Mouse (Mus musculus): ENCODE results near the gene Fgfr4. TPM values are rescaled to one million over a fixed set of nuclear protein-coding genes. Genes with fewer than 3 reads are reported as not detected.
A peak's percentile ranks its signal among the peaks of the same experiment; 100 is the strongest.

Fgfr4 gene
- total and polyA plus RNA-seq, 3 experiments = not detected

GRCm38 (mm10) chr13:55105045-55105952 is 47.1 kb upstream of the Fgfr4 start, which contains the start of gene Zfp346:
TSS of gene Zfp346 (plus strand) at chr13:55105311.
- Histone ChIP-seq H3K79me2 (ENCODE audit: control insufficient read depth, insufficient read depth, low read length, poor library complexity) (peaks cover 28% of the 10 kb centered on the region), H3K36me3 (ENCODE audit: control insufficient read depth in 1 of 2, insufficient read depth in 2 of 2, low read length in 2 of 2) (peaks cover 0 to 27% of the 10 kb centered on the region in 2 experiments; a peak in 3 of 4 replicates), H3K9ac (ENCODE audit: control insufficient read depth, low read depth, low read length, poor library complexity, severe bottlenecking) (peak within 1 kb of the TSS; percentile 93), H3K4me1 (ENCODE audit: control insufficient read depth in 1 of 2, insufficient read depth in 2 of 2, low read length in 2 of 2) (peaks cover 3 to 23% of the 10 kb centered on the region in 2 experiments; a peak in 3 of 4 replicates), H3K9me3 (replicated peaks; ENCODE audit: insufficient read depth, low read length) (no peaks in the 10 kb centered on the region), H3K27ac (ENCODE audit: control insufficient read depth, low read depth, low read length) (peak within 1 kb of the TSS; percentile 67), H3K4me3 (ENCODE audit: control insufficient read depth in 1 of 2, insufficient read depth in 1 of 2, low read depth in 2 of 2, low read length in 2 of 2) (peak within 1 kb of the TSS; percentile 89 to 91), H3K27me3 (ENCODE audit: control insufficient read depth in 1 of 2, insufficient read depth in 2 of 2, low read length in 2 of 2) (no peaks in the 10 kb centered on the region)
- DNase-seq (ENCODE audit: low read depth, low spot score) = peak; percentile 97
- TF ChIP-seq MXI1 (IDR thresholded peaks at IDR 0.05; ENCODE audit: low read depth, low read length) (0 out of 2 replicates have a peak, but pooled peaks have one; percentile 40), RCOR1 (IDR thresholded peaks at IDR 0.05; ENCODE audit: low read depth, low read length) (no peak), CHD1 (IDR thresholded peaks at IDR 0.05; ENCODE audit: low read depth, low read length) (no peak), ELF1 (IDR thresholded peaks at IDR 0.05; ENCODE audit: low read depth, low read length) (0 out of 2 replicates have a peak, but pooled peaks have one; percentile 10), NRF1 (IDR thresholded peaks at IDR 0.05; ENCODE audit: insufficient read depth, low read depth, low read length, poor library complexity, severe bottlenecking) (peak; percentile 95), USF1 (IDR thresholded peaks at IDR 0.05; ENCODE audit: low read depth, low read length) (no peak), KAT2A (conservative IDR thresholded peaks at IDR 0.05; ENCODE audit: low read depth, low read length) (no peak; the same call in 1 of the 2 replicates), ZNF384 (IDR thresholded peaks at IDR 0.05; ENCODE audit: low read depth, low read length) (peak; percentile 52), TCF12 (IDR thresholded peaks at IDR 0.05; ENCODE audit: low read depth, low read length) (peak; percentile 60), USF2 (IDR thresholded peaks at IDR 0.05; ENCODE audit: borderline replicate concordance in 1 of 2, insufficient read depth in 1 of 2, low read depth in 1 of 2, low read length in 2 of 2) (no peak), CHD2 (IDR thresholded peaks at IDR 0.05; ENCODE audit: low read length) (peak; percentile 93), GABPA (IDR thresholded peaks at IDR 0.05; ENCODE audit: low read depth, low read length) (no peak), POLR2A (IDR thresholded peaks at IDR 0.05; ENCODE audit: control insufficient read depth in 1 of 2, insufficient read depth in 1 of 2, low read depth in 1 of 2, low read length in 2 of 2, poor library complexity in 1 of 2) (peak; percentile 85 to 94; a peak in 3 of 4 replicates), MAZ (IDR thresholded peaks at IDR 0.05; ENCODE audit: low read depth, low read length) (no peak; the same call in 1 of the 2 replicates), RAD21 (IDR thresholded peaks at IDR 0.05; ENCODE audit: low read depth, low read length) (no peak), MEF2A (IDR thresholded peaks at IDR 0.05; ENCODE audit: extremely low read depth, insufficient replicate concordance, low read depth, low read length, poor library complexity, severe bottlenecking) (no peak), ZKSCAN1 (IDR thresholded peaks at IDR 0.05; ENCODE audit: low read depth, low read length) (no peak), MAFK (IDR thresholded peaks at IDR 0.05; ENCODE audit: borderline replicate concordance, low read depth, low read length) (no peak), TBP (IDR thresholded peaks at IDR 0.05; ENCODE audit: low read depth, low read length) (peak; percentile 74), ZC3H11A (IDR thresholded peaks at IDR 0.05; ENCODE audit: low read depth, low read length) (no peak), GATA1 (IDR thresholded peaks at IDR 0.05; ENCODE audit: low read depth, low read length) (no peak), NELFE (IDR thresholded peaks at IDR 0.05; ENCODE audit: low read depth, low read length) (peak; percentile 95), CTCF (IDR thresholded peaks at IDR 0.05 in 2 of 3, conservative IDR thresholded peaks at IDR 0.05 in 1 of 3; ENCODE audit: control insufficient read depth in 1 of 3, insufficient read depth in 1 of 3, low read depth in 2 of 3, low read length in 3 of 3, poor library complexity in 1 of 3, severe bottlenecking in 1 of 3) (peak in 1 of 3 experiments; percentile 16; a peak in 1 of 6 replicates), MYB (IDR thresholded peaks at IDR 0.05; ENCODE audit: low read depth, low read length) (no peak), MAX (IDR thresholded peaks at IDR 0.05; ENCODE audit: low read length) (peak; percentile 34; the same call in 1 of the 2 replicates), SMC3 (IDR thresholded peaks at IDR 0.05; ENCODE audit: low read depth, low read length) (no peak), HCFC1 (IDR thresholded peaks at IDR 0.05; ENCODE audit: low read depth, low read length) (peak; percentile 80), POLR2AphosphoS2 (IDR thresholded peaks at IDR 0.05; ENCODE audit: low read length) (peak; percentile 80; the same call in 1 of the 2 replicates), ETS1 (IDR thresholded peaks at IDR 0.05; ENCODE audit: low read depth, low read length) (no peak), UBTF (IDR thresholded peaks at IDR 0.05; ENCODE audit: borderline replicate concordance, insufficient read depth, low read depth, low read length) (0 out of 2 replicates have a peak, but pooled peaks have one; percentile 78), TAL1 (IDR thresholded peaks at IDR 0.05; ENCODE audit: low read length) (no peak), BHLHE40 (IDR thresholded peaks at IDR 0.05; ENCODE audit: borderline replicate concordance, low read depth, low read length) (no peak), POLR2AphosphoS5 (IDR thresholded peaks at IDR 0.05; ENCODE audit: borderline replicate concordance, low read depth, low read length) (no peak), SIN3A (IDR thresholded peaks at IDR 0.05; ENCODE audit: low read length) (peak; percentile 74)
